In genomic region chr14:105583497-105583896, GRCm38 (mm10) we compare ENCODE assay signal across 18 mouse cellular contexts.
"Had no signal": no experiment of that assay in that cellular context is flagged by ENCODE, and none has a peak within 500 bp of the region (broad histone marks: within the 10 kb centered on the region; RNA-seq: fewer than 3 reads in every experiment).

No protein-coding gene starts in this region.

- H3K36me3 ChIP-seq: midbrain, embryonic 10.5 days; midbrain, embryonic 12.5 days; neural tube, embryonic 13.5 days; neural tube, embryonic 15.5 days had no signal

- ATAC-seq: midbrain, embryonic 16.5 days had no signal

- H3K9ac ChIP-seq: lung, embryonic 14.5 days; midbrain, embryonic 12.5 days; neural tube, embryonic 13.5 days; neural tube, embryonic 15.5 days had no signal

- H3K9me3 ChIP-seq: midbrain, embryonic 10.5 days; midbrain, embryonic 12.5 days; neural tube, embryonic 13.5 days; neural tube, embryonic 15.5 days had no signal

- H3K4me3 ChIP-seq: midbrain, embryonic 10.5 days; midbrain, embryonic 12.5 days; myocyte; neural tube, embryonic 13.5 days; neural tube, embryonic 15.5 days had no signal

- DNase-seq: lung, embryonic 14.5 days; lung, postnatal 10 days; lung, postnatal 4 days; midbrain, embryonic 14.5 days; retina, postnatal 1 day; right cerebral cortex, adult 18-20 months; right cerebral cortex, postnatal 25 days; right cerebral cortex, postnatal 4 days; spleen, adult 18-20 months; thymus, adult 18-20 months; thymus, postnatal 14 days; thymus, postnatal 36 days had no signal

- H3K27ac ChIP-seq: midbrain, embryonic 10.5 days; midbrain, embryonic 12.5 days; neural tube, embryonic 13.5 days; neural tube, embryonic 15.5 days had no signal

- H3K4me2 ChIP-seq: lung, embryonic 14.5 days; midbrain, embryonic 12.5 days; neural tube, embryonic 13.5 days; neural tube, embryonic 15.5 days had no signal

- H3K27me3 ChIP-seq: midbrain, embryonic 12.5 days; neural tube, embryonic 13.5 days; neural tube, embryonic 15.5 days had no signal
